Mouse (Mus musculus): ENCODE measurements around the gene Igsf9b.

Igsf9b gene

DNA sequence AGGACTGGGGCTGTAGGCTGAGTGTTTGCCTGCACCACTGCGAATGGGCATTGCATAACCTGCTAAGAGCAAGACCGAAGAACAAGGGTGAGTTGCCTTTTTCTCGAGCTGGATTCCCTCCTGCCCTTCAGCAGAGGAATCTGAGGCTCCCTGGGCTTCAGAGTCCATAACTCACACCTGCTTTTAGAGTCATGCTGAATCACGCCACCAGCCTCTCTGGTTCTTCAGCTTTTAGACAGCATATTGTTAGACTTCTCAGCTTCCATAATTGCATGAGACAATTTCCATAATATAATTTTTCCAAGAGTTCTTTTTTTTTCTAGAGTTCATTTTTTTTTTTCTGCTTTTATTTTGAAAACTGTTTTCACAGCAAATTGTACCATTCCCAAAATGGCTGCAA is 4.6 kb upstream of the Igsf9b start:
- DNase-seq, result no peak

GRCm38 (mm10) chr9:27299286-27300187 is 533 bp downstream of the Igsf9b start:
- no peak for DNase-seq

GRCm38 (mm10) chr9:27300188-27300691 is 1.2 kb downstream of the Igsf9b start:
- no peak for DNase-seq

- DNase-seq, result no peak
Measured at GRCm38 (mm10) chr9:27300698-27301097, 1.7 kb downstream of the Igsf9b start.

DNA sequence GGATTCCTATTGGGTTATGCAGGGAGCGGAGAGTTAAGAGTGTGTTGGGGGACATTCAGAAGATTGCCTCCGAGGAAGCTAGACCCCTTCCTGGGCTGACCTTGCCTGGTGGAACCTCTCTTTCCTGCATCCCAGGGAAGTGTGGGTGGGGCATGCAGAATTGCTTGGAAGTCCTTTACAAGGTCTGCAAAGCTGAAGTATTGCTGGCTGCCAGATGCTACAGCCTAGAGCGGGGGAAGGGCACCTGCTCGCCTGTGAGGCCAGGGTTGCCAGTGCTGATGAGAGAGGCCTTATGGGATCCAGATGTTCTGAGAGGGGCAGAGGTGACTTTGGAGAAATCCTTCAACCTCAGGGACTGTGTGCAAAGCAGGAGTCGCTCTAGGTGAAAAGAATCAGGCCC is 2.5 kb downstream of the Igsf9b start:
- DNase-seq, result no peak

- no peak for DNase-seq
Measured at GRCm38 (mm10) chr9:27302291-27302690, 3.3 kb downstream of the Igsf9b start.

DNA sequence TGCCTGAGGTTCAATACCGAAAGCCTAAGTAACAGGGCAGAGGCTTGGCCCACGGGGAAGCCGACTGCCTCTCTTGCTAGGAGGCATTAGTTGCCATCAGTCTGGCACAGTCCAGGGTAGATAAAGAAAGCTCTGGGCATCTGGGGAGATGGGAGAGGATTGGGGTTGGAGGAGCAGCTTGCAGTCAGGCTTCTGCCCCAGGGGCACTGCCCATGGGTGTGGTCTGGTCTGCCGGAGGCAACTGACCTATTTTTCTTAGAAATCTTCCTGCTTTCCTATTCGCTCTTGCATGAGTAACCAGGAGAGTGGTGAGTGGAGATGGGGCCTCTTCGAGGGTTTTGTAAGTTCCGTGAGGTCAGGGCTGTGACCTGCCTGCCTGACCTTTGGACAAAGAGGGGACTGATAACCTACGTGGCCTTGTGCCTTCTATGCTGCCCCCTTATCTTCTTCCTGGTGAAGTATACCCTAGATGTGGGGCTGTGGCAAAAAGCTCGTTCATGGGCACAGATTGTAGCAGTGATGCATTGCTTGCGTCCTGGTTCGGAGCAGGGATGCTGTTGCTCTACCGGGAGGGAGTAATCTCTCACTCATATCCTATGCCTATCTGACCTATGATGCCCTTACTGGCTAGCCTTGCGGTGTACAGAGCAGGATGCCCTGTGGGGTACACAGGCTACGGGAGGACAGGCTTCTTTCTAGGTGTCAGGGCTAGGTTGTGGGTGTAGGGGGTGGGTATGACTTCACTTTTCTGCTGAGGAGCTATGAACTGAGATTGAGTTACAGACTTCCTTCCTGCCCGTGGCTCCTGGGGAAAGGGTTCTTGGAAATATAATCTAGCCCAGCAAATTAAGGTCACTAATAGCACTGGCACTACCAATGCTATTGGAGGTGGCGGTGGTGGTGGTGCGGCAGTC is 4.8 kb downstream of the Igsf9b start:
- DNase-seq, result no peak

DNA sequence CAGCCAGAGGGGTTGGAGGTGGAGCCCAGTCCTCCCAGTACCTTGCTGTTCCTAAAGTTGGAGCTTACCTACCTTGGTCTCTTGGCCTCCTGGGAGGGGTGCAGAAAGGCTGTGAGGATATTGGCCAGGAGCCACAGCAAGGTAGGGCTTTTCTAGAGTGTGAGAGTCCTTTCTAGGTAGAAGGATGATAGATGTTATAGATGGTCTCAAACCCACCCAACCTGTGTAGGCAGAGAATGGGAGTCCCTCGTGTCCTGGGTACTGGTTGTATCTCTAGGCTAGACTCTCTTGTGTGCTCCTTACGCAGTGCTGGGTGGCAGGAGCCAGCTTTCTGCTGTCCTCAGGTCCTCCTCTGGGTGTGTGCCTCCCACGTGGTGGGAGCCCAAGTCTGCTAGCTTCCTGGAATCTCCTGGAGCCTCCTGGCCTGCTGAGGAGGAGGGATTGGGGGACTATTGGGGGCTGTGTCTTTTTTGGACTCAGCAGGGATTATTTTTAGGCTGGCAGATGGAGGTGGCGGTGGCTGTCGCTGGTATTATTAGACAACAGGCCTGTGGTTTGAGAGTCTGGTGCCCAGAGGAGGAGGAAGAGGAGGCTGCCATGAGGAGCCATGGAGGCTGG is 5.6 kb downstream of the Igsf9b start:
- DNase-seq, result no peak

GRCm38 (mm10) chr9:27305502-27305901 is 6.5 kb downstream of the Igsf9b start:
- DNase-seq, result no peak

DNA sequence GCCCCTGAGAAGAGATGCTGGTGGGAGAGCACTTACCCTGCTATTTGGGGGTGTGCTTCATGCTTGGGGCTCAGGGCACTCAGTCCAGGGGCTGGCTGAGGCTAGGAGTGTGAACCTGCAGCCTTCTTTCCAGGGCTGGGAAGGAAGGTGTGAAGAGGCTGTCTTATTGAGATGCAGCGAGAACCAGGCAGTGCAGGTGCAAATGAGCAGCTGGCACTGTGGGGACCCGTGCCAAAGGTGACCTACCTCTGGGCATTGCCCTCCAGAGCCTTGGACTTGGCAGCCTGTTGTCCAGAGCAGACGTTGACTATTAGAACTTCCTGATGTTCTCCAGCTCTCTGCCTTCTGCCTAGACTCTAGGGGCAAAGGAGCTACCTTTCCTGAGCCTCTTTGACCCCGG is 7.6 kb downstream of the Igsf9b start:
- no peak for DNase-seq

DNA sequence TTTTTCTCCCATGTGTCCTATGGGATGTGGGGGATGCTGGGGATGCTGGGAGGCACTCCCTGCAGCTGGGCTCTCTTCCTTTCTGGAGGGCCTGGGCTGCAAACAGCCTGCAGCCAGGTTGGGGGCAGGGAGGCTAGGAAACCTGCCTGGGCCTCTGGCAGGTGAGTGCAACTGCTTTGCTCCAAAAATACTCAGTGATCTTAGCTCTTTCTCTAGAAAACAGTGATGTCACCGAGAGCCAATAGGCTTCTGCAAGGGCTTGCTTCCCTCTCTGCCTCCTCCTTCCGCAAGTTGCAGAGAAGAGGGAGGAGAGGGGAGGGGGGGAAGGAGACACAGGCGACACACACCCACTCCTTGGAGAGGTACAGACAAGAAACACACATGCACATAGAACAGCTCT is 8.3 kb downstream of the Igsf9b start:
- no peak for DNase-seq

DNA sequence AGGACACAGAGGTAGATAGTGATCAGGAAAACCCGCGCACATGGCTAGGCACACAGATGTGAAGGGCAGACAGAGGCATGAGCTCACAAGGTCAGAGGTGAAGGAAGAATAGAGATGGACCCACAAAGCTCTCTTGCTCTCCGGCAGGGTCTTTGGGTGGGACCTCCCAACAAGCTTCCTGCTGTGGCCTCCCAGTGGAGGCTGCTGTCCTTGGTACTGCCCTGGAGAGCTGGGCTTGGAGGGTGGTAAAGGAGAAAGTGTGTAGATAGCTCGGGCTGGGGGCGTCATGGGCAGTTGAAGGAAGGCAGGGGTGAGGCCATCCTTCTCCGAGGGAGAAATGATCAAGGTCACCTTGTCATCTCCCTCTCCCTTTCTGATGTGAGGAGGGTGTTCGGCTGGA is 9.0 kb downstream of the Igsf9b start:
- no peak for DNase-seq

DNA sequence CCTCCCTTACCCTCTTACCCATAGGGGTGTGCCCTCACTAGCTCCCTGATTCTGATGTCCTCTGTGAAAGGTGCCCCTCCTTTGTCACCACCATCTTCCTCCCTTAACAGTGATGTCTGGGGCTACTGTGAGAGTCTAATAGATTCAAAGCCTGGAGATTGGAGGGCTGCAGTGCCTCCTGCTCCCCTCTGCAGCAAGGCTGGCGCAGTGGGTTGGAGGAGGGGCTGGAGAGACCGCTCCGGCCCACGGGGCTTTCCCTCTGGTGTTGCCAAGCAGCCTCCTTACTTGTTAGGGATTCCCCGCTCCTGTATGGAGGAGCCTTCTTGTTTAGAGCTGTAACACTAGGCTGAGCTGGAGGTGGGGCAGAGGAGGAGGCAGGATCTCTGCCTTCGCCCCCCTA is 9.6 kb downstream of the Igsf9b start:
- DNase-seq, result no peak

DNA sequence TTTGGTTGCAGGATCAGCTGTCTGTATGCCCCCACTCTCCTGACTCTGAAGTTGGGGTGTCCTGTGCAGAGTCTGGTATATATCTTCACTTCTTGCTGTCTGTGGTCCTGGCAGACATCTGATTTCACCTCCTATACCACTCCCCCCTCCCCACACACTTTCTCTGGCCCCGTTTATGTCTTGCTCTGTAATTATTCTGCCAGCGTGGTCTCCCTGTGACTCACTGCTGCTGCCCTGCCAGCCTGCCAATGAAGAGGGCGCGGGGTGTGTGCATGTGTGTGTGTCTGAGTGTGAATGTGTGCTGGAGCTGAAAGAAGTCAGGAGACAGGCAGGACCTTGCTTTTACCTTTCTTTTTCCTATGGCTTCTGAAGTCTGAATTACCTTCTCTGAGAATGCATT is 11.0 kb downstream of the Igsf9b start:
- no peak for DNase-seq

- no peak for DNase-seq
Measured at GRCm38 (mm10) chr9:27313427-27313826, 14.4 kb downstream of the Igsf9b start.

- no peak for DNase-seq
Measured at GRCm38 (mm10) chr9:27321267-27321666, 22.3 kb downstream of the Igsf9b start.

GRCm38 (mm10) chr9:27322277-27322676 is 23.3 kb downstream of the Igsf9b start:
- no peak for DNase-seq

DNA sequence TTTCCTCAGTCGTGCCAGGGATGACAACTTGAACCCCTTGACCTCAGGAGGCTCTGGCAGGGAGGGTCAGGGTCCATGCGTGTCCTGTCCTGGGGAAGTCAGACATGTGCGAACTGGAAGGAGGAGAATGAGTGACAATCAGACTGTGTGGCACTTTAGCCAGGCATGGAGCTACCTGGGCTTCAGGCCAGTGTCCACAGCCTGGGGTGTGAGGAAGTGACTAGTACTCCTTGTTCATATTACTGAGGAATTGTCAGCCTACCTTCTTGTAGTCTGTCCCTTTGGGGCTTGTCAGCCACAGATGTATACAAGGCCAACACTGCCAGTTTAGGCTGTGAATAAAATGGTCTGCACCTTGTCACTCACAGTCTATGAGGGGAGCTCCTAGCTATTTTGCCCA is 24.4 kb downstream of the Igsf9b start:
- DNase-seq, result no peak

- DNase-seq, result peak; percentile 9
Measured at GRCm38 (mm10) chr9:27325920-27326319, 26.9 kb downstream of the Igsf9b start.

DNA sequence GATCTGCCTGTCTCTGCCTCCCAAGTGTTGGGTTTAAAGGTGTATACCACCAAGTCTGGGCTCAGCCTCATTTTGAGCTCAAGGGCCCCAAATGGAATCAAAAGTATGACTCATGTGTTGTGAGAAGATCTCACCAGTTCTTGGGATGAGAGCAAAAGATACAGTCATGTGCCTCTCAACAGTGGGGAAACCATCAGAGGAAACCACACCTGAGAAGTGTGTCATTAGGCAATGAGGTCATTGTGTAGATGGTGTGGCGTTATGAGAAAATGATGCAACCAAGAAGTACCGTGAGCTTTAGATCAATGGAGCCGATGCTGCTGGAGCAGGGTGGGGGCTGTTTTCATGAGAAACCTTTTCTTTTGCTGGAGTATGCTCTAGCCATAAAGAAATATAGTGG is 28.6 kb downstream of the Igsf9b start:
- DNase-seq, result no peak

DNA sequence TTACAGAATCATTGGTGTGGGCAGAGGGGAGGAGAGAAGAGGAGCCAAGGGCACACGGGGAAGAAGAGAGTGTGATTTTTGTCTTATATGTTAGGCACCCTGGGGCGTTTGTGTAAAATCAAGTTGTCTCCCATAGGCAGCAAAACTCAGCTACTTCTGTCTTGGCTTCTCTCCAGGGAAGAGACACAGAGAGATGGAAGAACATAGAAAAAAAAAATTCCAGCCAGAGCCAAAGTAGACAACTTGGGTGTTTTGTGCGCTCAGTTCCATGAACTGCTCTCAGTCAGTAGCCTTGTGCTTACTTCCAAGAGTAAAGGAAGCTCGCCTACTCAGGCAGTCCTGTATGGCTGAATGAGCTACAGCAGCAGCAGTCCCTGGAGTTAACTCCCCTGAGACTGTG is 31.4 kb downstream of the Igsf9b start:
- DNase-seq, result no peak

- DNase-seq, result no peak
Measured at GRCm38 (mm10) chr9:27331538-27331937, 32.5 kb downstream of the Igsf9b start.

GRCm38 (mm10) chr9:27334895-27335294 is 35.9 kb downstream of the Igsf9b start:
- no peak for DNase-seq
